Mouse (Mus musculus) myocyte (in vitro differentiated cells): ENCODE measurements at regions not wholly inside any gene's neighbourhood (a gene's known extent, or its start where the extent isn't known, plus 50 kb on each side); places are given as distances from the start of the nearest gene placed in this dataset.

Source experiments
- H3K27me3 ChIP-seq: one replicate; pipeline ENCODE4 v1.6.1; 2011; ENCODE audit not compliant: control insufficient read depth, insufficient read depth, insufficient read length
- H3K36me3 ChIP-seq: one replicate; pipeline ENCODE4 v1.6.1; 2011; ENCODE audit not compliant: control insufficient read depth, insufficient read depth
- H3K4me2 ChIP-seq: one replicate; pipeline ENCODE4 v1.6.1; 2011; ENCODE audit warnings: low read depth, control low read depth
- H3K4me3 ChIP-seq: one replicate; pipeline ENCODE4 v1.5.1; 2011; ENCODE audit warnings: mild to moderate bottlenecking, control low read depth, moderate library complexity
- H3K79me2 ChIP-seq: one replicate; pipeline ENCODE4 v1.6.1; 2011; ENCODE audit not compliant: control insufficient read depth, insufficient read depth
- H3ac ChIP-seq: one replicate; pipeline ENCODE4 v1.6.1; 2011; ENCODE audit not compliant: control insufficient read depth, insufficient read length
- CEBPB ChIP-seq: IDR thresholded peaks from 2 replicates; pipeline ENCODE4 v1.6.1; 2011; ENCODE audit warnings: mild to moderate bottlenecking, moderate library complexity; ENCODE audit not compliant: poor library complexity, insufficient read depth, severe bottlenecking
- E2F4 ChIP-seq: IDR thresholded peaks from one replicate; pipeline ENCODE4 v1.6.1; 2011; ENCODE audit warnings: mild to moderate bottlenecking, control low read depth, moderate library complexity; ENCODE audit not compliant: insufficient read depth
- MAX ChIP-seq: IDR thresholded peaks from one replicate; pipeline ENCODE4 v1.6.1; 2011; ENCODE audit warnings: low read depth, mild to moderate bottlenecking, control low read depth
- MYOD1 ChIP-seq, 3 experiments: IDR thresholded peaks; one replicate each; pipeline ENCODE4 v1.6.1; 2011; ENCODE audit warnings: control low read depth in 2 of 3, low read depth in 2 of 3, mild to moderate bottlenecking in 2 of 3, moderate library complexity in 1 of 3; ENCODE audit not compliant: insufficient read length in 2 of 3, control insufficient read depth in 1 of 3
- MYOG ChIP-seq, 3 experiments: IDR thresholded peaks; one replicate each; pipeline ENCODE4 v1.6.1; 2011; ENCODE audit warnings: control low read depth in 2 of 3, low read depth in 2 of 3, mild to moderate bottlenecking in 2 of 3; ENCODE audit not compliant: insufficient read length in 2 of 3, control insufficient read depth in 1 of 3, insufficient read depth in 1 of 3
- POLR2A ChIP-seq: IDR thresholded peaks from one replicate; pipeline ENCODE4 v1.6.1; 2011; ENCODE audit warnings: low read depth, mild to moderate bottlenecking, control low read depth, moderate library complexity; ENCODE audit not compliant: insufficient read length
- POLR2AphosphoS2 ChIP-seq: IDR thresholded peaks from one replicate; pipeline ENCODE4 v1.6.1; 2011; ENCODE audit warnings: low read depth, control low read depth; ENCODE audit not compliant: insufficient read length
- REST ChIP-seq: IDR thresholded peaks from one replicate; pipeline ENCODE4 v1.6.1; 2011; ENCODE audit warnings: mild to moderate bottlenecking, control low read depth, moderate library complexity; ENCODE audit not compliant: insufficient read depth, insufficient read length
- SRF ChIP-seq: IDR thresholded peaks from one replicate; pipeline ENCODE4 v1.6.1; 2011; ENCODE audit warnings: low read depth; ENCODE audit not compliant: control insufficient read depth, insufficient read length
- TCF12 ChIP-seq: IDR thresholded peaks from one replicate; pipeline ENCODE4 v1.6.1; 2011; ENCODE audit warnings: mild to moderate bottlenecking, control low read depth; ENCODE audit not compliant: poor library complexity, insufficient read depth, severe bottlenecking
- TCF3 ChIP-seq: IDR thresholded peaks from one replicate; pipeline ENCODE4 v1.6.1; 2011; ENCODE audit warnings: low read depth, control low read depth; ENCODE audit not compliant: insufficient read length
- USF1 ChIP-seq: IDR thresholded peaks from one replicate; pipeline ENCODE4 v1.6.1; 2011; ENCODE audit warnings: low read depth, mild to moderate bottlenecking, control low read depth, moderate library complexity

- Histone ChIP-seq H3ac (no peak overlapping the region), H3K4me3 (no peak overlapping the region), H3K36me3 (no peaks in the 10 kb centered on the region), H3K79me2 (no peaks in the 10 kb centered on the region), H3K27me3 (no peaks in the 10 kb centered on the region), H3K4me2 (no peak overlapping the region)
- no peak for TF ChIP-seq CEBPB
- no peak for TF ChIP-seq MYOG (IDR thresholded peaks at IDR 0.05; ENCODE audit: control insufficient read depth in 1 of 3, insufficient read depth in 1 of 3, insufficient read length in 2 of 3, low read depth in 2 of 3)
- TF ChIP-seq MAX: no peak
- TF ChIP-seq E2F4: no peak
- no peak for TF ChIP-seq POLR2AphosphoS2
- no peak for TF ChIP-seq TCF3
Measured at GRCm38 (mm10) chr5:45007930-45008329, 208.4 kb upstream of the Ldb2 start.

- Histone ChIP-seq H3K4me2 (no peak overlapping the region), H3K36me3 (no peaks in the 10 kb centered on the region), H3K79me2 (no peaks in the 10 kb centered on the region), H3K4me3 (no peak overlapping the region), H3K27me3 (no peaks in the 10 kb centered on the region), H3ac (no peak overlapping the region)
- TF ChIP-seq POLR2AphosphoS2 (no peak), CEBPB (no peak), POLR2A (no peak), E2F4 (no peak), MAX (no peak), USF1 (no peak), TCF3 (no peak), SRF (no peak), MYOD1 (IDR thresholded peaks at IDR 0.05; ENCODE audit: control insufficient read depth in 1 of 3, insufficient read length in 2 of 3, low read depth in 2 of 3) (no peak), TCF12 (no peak), REST (no peak), MYOG (IDR thresholded peaks at IDR 0.05; ENCODE audit: control insufficient read depth in 1 of 3, insufficient read depth in 1 of 3, insufficient read length in 2 of 3, low read depth in 2 of 3) (no peak)
Measured at GRCm38 (mm10) chr5:45000996-45001395, 201.5 kb upstream of the Ldb2 start.

- no peak overlapping the region for H3K4me2 ChIP-seq
- H3K79me2 ChIP-seq: no peaks in the 10 kb centered on the region
- H3ac ChIP-seq: no peak overlapping the region
- no peak overlapping the region for H3K4me3 ChIP-seq
- H3K36me3 ChIP-seq: no peaks in the 10 kb centered on the region
- TF ChIP-seq TCF12 (no peak), POLR2AphosphoS2 (no peak), CEBPB (no peak), MYOD1 (IDR thresholded peaks at IDR 0.05; ENCODE audit: control insufficient read depth in 1 of 3, insufficient read length in 2 of 3, low read depth in 2 of 3) (no peak), E2F4 (no peak), SRF (no peak), MAX (no peak), USF1 (no peak), REST (no peak), POLR2A (no peak), MYOG (IDR thresholded peaks at IDR 0.05; ENCODE audit: control insufficient read depth in 1 of 3, insufficient read depth in 1 of 3, insufficient read length in 2 of 3, low read depth in 2 of 3) (no peak)
- no peaks in the 10 kb centered on the region for H3K27me3 ChIP-seq
Measured at GRCm38 (mm10) chr5:44999032-44999431, 199.6 kb upstream of the Ldb2 start.

GRCm38 (mm10) chr5:44975456-44976195 is 176.1 kb upstream of the Ldb2 start:
- H3K4me2 ChIP-seq: no peak overlapping the region
- no peaks in the 10 kb centered on the region for H3K27me3 ChIP-seq
- no peak overlapping the region for H3ac ChIP-seq
- no peaks in the 10 kb centered on the region for H3K79me2 ChIP-seq
- no peak overlapping the region for H3K4me3 ChIP-seq
- H3K36me3 ChIP-seq: no peaks in the 10 kb centered on the region
- no peak for TF ChIP-seq POLR2AphosphoS2
- TF ChIP-seq CEBPB: no peak
- TF ChIP-seq REST: no peak

- Histone ChIP-seq H3K4me2 (no peak overlapping the region), H3ac (no peak overlapping the region), H3K79me2 (no peaks in the 10 kb centered on the region), H3K4me3 (no peak overlapping the region), H3K27me3 (no peaks in the 10 kb centered on the region), H3K36me3 (no peaks in the 10 kb centered on the region)
- TF ChIP-seq MYOG (IDR thresholded peaks at IDR 0.05; ENCODE audit: control insufficient read depth in 1 of 3, insufficient read depth in 1 of 3, insufficient read length in 2 of 3, low read depth in 2 of 3) (no peak), TCF3 (no peak), SRF (no peak)
Measured at GRCm38 (mm10) chr5:44943023-44943921, 143.8 kb upstream of the Ldb2 start.
